Mouse (Mus musculus): ENCODE measurements around the gene Agfg2.

Agfg2 gene

GRCm38 (mm10) chr5:137684294-137685123, at the start of gene Agfg2:
Gene Agfg2 (minus strand): TSS chr5:137684726.
- DNase-seq, result peak; percentile 100

DNA sequence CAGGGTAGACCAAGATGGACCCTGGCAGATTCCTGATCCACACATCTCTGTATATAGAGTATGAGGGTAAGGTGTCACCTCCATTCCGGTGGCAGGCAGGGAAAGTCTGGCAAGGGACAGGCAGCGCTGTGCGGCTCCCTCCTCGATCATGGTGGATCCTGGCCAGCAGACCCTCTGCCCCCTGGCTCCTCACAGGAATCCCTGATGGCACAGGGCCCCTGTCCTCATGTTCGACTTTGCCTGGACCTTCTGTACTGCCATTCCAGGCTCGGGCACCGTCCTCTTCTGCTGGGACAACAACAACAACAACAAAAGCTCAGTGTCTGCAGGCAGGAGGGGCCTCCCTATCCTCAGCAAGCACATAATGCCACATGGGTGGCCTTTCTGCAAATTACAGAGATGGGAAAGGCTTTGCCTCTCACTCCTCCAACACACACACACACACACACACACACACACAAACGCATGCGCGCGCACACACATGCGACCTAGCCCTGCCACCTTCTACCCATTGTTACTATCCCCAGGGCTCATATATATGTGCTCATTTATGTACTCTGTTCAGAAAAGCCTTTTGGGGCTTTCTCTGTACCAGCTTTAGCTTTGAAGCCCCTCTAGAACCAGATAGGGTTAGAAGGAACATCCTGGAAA, 49.2 kb upstream of the Agfg2 start:
- DNase-seq, result no peak

GRCm38 (mm10) chr5:137726767-137727166, 42.2 kb upstream of the Agfg2 start:
- no peak for DNase-seq

DNA sequence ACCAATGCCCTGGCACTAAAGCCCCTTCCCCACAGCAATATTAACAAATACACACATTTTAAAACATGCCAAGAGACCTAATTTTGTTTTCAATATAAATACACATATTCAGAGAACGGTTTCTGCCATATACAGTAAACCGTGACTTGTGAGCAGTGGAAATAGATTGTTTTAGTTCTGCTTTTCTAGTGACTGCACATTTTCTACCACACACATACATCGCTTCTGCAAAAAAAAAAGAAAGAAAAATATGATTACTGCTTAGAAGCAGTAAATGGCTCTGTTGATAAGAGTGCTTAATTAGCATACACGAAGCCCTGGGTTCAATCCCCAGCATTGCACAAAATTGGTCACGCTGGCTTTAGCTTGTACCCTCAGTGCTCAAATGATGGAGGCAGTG, 39.3 kb upstream of the Agfg2 start:
- no peak for DNase-seq

- peak; percentile 69 for DNase-seq
Measured at GRCm38 (mm10) chr5:137720558-137721164, 36.1 kb upstream of the Agfg2 start.

DNA sequence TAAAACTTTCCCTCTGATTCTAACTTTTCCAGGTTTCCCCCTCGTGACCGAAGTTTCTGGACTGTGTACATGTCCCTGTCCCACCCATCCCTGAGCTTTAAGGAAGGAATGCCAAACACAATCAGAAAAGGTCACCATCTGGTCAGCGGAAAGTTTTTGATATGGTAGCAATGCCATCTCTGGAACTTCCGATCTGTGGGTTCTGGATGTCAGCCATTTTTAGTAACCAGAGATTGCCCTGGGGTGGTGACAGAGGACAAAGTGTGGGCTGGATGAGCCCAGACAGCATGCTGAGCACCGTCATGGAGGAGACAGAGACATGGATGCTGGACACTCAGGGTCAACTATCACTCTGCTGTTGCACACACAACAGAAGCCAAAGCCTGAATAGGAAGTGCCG, 34.6 kb upstream of the Agfg2 start:
- DNase-seq, result no peak

DNA sequence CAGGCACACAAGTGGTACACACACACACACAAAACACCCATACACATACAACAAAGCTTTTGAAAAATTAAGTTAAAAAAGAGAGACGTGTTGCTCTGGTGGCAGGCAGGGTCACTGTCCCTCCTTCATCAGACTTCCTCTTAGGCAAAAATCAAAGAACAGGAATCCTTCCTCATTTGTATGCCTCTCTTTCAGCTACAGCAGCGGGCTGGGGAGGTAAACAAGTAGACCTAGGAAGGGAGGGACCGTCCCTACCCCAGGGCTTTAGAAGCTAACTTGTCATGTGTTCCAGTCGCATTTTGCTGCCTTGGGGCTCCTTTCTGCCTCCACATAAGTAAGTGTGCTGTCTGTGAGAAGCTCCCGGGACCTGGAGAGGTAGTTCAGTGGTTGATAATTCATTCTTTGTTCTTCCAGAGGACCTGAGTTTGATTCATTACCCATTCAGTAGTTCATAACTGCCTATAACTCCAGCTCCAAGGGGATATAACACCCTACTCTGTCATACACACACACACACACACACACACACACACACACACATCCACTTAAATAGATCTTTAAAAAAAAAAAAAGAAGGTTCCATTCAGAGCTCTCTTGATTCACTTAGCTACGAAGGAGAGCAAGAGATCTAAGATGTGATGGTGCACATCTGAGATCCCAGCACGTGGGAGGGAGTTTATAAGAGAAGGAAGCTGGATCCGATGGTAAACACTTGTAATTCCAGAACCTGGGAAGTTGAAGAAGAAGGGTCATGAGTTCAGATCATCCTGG, 33.7 kb upstream of the Agfg2 start:
- no peak for DNase-seq

GRCm38 (mm10) chr5:137715685-137716084, 31.2 kb upstream of the Agfg2 start:
- no peak for DNase-seq

DNA sequence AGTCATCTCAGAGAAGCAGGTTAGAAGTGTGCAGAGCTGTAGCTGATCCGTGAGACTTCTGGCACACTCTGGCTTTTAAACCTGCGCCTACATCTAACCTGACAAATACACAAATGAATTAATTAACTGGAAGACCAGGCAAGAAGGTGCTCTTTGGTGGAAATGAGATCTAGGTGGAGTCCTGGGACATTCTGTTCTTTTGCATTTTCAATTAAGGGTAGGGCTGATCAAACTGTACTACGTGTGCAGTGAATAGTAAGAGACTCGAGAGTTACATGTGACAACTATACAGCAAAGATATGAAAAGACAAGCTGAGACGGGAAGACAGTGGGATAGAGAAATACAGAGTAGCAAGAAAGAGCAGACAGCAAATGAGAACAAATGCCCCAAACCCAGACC, 28.9 kb upstream of the Agfg2 start:
- DNase-seq, result no peak

DNA sequence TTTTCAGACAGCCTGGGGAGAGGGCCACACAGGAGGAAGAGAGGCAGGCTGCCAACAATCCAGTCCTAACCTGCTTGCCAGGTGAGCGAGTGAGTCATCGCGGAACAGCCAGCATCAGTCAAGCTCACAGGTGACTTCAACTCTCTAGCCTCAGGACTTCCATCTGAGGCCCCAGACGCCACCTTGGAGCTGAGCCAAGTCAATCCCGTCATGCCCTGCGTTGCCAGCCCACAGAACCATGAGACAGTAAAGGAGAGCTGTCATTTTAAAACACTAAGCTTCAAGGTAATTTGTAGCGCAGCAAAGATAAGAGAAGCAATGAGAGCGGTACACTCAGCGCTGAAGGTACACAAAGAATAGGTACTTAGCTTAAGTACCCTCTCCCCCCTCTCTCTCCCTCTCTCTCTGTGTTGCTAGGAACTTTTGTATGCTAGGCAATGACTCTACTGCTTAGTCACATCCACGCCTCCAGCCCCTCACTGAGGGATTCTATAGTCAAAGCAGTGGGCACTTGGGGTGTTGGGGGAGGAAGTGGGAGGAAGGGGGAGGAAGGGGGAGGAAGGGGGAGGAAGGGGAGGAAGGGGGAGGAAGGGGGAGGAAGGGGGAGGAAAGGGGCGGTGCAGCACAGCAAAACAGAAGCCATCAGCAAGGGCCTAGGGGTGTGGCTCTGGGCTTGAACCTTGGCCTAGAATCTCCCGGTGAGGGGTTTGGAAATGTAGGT, 22.5 kb upstream of the Agfg2 start:
- DNase-seq, result peak; percentile 93

DNA sequence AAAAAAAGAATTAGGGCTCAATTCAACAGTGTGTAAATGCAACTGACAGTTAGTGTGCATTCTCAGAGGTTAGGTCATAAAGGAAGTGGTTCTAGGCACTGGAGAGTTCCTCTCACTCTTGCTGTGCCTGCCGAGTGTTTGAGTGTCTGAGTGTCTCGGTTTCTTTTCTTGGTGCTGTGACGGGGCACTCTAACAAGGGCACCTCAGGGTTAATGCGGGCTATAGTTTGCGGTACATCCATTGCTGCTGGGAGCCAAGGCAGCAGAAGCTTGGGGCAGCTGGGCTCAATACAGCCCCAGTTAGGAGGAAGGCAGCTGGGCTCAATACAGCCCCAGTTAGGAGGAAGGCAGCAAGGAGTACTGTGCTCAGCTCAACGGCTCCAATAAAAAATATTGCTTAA, 20.7 kb upstream of the Agfg2 start:
- DNase-seq, result no peak

DNA sequence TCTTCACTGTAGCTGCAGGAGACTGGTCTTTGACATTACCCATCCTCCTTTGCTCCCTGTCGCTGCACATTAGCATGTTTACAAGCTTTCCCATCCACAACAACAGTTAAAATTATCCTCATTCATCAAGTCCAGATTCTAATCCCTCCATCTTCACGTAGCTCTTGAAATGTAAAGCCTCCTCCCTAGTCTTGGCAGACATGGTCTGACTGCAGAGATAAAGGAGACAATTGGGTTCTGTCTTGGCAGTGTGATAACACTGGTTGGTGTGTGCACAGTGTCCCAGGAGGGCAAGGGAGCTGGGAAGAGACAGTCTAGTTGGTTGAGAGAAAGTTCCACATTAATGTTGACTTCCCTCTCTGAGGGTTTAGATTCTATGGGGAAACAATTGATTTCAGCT, 15.3 kb upstream of the Agfg2 start:
- DNase-seq, result no peak

DNA sequence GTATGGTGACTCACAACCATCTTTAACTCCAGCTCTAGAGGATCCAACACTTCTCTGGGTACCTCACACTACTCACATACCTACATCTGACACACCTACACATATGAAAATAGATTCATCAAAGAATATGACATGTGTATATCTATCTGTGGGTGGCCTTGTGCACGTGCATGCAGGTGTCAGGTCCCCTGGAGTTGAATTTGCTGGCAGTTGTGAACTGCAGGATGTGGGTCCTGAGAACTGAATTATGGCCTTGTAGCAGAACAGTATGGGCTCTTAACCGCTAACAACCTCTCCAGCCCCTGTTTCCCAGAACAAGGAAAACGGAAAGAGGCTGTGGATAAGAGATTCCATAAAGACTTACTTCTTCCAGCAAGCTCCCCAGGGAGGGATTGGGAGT, 14.6 kb upstream of the Agfg2 start:
- DNase-seq, result no peak

GRCm38 (mm10) chr5:137695930-137696329, 11.4 kb upstream of the Agfg2 start:
- DNase-seq, result no peak

DNA sequence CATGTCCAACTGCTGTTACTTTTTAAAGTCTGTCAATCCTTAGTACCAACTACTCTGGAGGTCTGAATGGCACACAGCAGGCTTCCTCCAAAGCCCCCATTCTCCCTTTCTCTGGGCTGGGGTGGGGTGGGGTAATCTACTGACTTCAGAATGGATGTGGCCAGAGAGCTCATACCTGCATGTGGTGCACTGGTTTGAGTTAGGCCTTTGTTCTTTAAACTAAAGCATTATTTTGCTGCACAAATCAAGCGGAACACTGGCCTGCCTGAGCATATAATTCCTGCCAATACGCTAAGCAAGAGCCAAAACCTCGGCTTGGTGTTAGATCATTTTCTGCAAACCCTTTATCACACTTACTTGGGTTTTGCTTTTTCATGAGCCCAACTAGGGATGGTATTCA, 10.3 kb upstream of the Agfg2 start:
- no peak for DNase-seq

DNA sequence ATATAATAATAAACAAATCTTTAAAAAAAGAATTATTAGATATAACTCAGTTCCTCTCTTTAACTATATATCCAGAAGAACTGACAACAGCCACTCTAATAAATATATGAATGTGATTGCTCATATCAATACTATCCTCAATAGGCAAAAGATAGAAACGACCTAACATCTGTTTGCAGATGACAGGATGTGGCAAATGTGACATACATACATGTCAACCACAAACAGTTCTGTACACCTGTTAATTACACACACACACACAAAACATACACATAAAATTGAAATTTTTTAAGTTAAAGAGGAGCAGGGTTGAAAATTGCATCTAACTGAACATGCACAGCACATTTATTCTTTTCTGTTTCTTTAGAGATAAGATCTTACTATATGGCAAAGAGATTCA, 7.4 kb upstream of the Agfg2 start:
- DNase-seq, result no peak

DNA sequence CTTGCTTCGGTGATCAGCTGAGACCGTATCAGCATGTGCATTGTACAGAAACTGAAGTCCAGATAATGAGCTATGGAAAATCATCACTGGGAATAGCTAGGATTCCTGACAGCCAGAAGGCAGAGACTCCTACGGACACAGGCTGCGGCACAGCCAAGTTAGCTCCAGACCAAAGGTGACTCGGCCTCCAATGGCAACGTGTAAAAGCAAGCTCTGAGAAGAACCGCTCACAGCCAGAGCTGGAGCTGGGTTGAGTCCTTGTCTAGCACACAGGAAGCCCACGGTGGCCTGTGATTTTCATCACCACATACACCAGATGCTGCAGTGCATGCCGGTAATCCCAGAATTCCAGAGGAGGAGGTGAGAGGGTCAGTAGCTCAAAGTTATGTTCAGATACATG, 6.0 kb upstream of the Agfg2 start:
- DNase-seq, result no peak

GRCm38 (mm10) chr5:137689974-137690373, 5.4 kb upstream of the Agfg2 start:
- DNase-seq, result no peak

DNA sequence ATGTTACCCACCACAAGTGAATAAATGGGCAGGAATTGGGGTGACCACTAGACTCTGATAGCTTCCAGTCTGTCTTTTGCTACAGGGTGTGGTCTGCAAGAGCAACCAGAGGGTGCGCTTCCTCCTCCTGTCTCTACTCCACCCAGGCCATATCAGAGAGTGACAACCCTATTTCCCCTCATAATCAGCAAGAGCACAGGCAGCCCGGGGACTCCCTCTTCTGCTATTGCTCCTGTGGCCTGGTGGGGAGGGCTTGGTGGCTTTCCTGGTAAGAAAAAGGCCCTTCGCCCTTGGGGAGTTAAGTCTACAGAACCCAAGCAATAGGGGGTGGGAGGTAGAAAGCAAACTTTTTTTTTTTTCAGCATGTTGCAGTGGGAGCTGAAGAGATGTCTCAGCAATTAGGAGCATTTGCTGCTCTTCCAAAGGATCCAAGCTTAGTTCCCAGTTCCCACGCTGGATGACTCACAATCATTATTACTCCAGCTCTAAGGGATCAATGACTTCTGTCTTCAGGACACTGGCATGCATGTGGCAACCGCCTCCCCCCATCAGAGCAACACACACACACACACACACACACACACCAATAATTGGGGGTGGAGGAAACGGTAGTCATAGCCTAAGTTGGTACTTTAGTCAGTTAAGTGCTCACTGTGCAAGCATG, 1.7 kb upstream of the Agfg2 start:
- no peak for DNase-seq

DNA sequence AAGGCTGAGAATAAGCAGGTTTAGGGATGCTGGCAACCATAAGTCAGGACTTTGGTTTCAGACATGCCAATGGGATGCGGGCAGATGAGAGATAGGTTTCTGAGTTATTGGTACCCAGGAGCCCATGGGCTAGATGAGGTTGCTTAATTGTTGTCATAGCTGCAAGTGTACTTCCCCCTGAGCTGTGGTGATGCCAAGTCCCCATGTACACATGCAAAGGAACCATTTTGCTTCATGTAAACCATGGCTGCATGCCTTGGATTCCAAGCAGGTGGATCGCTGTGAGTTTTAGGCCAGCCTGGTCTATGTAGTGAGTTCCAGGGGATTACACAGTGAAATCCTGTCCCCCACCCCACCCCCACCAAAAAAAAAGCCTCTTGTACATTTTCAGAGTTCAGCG, 1.1 kb upstream of the Agfg2 start:
- DNase-seq, result no peak

- DNase-seq, result peak; percentile 62
Measured at GRCm38 (mm10) chr5:137683388-137684293, 885 bp downstream of the Agfg2 start.

All from lung, postnatal 36 days (tissue).